Mouse (Mus musculus) stomach, postnatal 0 days (tissue): ENCODE results near the gene Arrdc5.

Experiments
- CTCF ChIP-seq: IDR thresholded peaks from 2 replicates; pipeline ENCODE4 v1.5.1; 2016; ENCODE audit warnings: antibody characterized with exemption, low read depth, mild to moderate bottlenecking, moderate library complexity
- EP300 ChIP-seq: optimal IDR thresholded peaks from 2 replicates; pipeline ENCODE3; 2016; ENCODE audit warnings: antibody characterized with exemption

DNA sequence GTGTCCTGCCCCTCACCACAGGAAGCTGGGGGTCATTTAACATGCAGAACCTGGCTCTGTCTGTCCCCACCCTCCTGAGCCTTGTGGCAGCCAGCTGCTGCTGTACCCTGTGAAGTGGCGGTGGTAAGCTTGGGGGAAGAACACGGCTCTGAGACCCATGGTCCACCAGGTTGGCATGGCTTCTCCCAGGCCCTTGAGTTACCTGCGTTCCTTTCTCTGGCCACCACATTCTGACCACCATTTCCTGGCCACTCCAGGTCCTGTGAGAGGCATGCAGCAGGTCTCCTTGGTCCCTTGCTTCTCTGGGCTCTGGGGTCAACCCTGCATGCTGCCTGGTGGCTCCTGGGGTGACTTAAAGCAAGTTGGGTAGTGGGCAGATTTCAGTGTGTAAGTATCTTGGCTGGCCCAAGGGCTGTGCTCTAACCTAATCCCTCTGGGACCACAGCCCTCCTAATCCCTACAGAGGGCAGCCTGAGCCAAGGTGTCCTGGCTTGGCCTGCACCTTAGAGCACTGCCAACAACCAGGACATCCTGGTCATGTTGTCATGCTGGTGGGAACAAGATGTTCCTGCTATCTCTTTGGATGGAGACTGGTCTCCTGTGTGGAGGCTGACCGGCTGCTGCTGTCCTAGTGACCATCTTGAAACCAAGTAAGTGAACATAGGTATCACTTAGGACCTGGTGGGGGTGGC, 7.4 kb downstream of the Arrdc5 start, which contains the start of gene Plin3:
- TF ChIP-seq CTCF: no peak
- TF ChIP-seq EP300: no peak
